Mouse (Mus musculus): ENCODE results near the gene Ap3d1. TPM values are rescaled to one million over a fixed set of nuclear protein-coding genes. Genes with fewer than 3 reads are reported as not detected.

Gene Ap3d1
- polyA plus RNA-seq, 1 experiment from 2014 or later: 77.4 TPM

- peak overlapping the region; percentile 87 for H3K4me2 ChIP-seq (ENCODE audit: low read length)
- 58% methylated on average over 10 of the region's 10 CpGs for WGBS
- no peaks in the 10 kb centered on the region for H3K9me3 ChIP-seq (ENCODE audit: control insufficient read depth, low read length)
- H3K4me3 ChIP-seq (ENCODE audit: low read depth, low read length): no peak overlapping the region
- peak overlapping the region; percentile 97 for H3K27ac ChIP-seq (ENCODE audit: low read depth)
- no peak for ATAC-seq (replicated peaks; ENCODE audit: low FRiP score, low TSS enrichment, low read depth)
- no peaks in the 10 kb centered on the region for H3K27me3 ChIP-seq (replicated peaks; ENCODE audit: control insufficient read depth, insufficient read depth, low read length)
- H3K36me3 ChIP-seq (ENCODE audit: control insufficient read depth, insufficient read depth, low read length): no peaks in the 10 kb centered on the region
- no peak for DNase-seq (ENCODE audit: low spot score)
- H3K4me1 ChIP-seq (replicated peaks; ENCODE audit: control insufficient read depth, insufficient read depth, low read length): peaks cover 36% of the 10 kb centered on the region
- no peak overlapping the region for H3K9ac ChIP-seq (ENCODE audit: low read length)
Measured at GRCm38 (mm10) chr10:80678601-80679377, 63.3 kb downstream of the Ap3d1 start.

- H3K9ac ChIP-seq (ENCODE audit: low read length): peak within 1 kb of the TSS; percentile 54
- DNase-seq (ENCODE audit: low spot score): peak; percentile 69
- H3K4me1 ChIP-seq (replicated peaks; ENCODE audit: control insufficient read depth, insufficient read depth, low read length): peaks cover 43% of the 10 kb centered on the region
- ATAC-seq (replicated peaks; ENCODE audit: low FRiP score, low TSS enrichment, low read depth): no peak
- H3K27ac ChIP-seq (ENCODE audit: low read depth): peak within 1 kb of the TSS; percentile 97
- H3K27me3 ChIP-seq (replicated peaks; ENCODE audit: control insufficient read depth, insufficient read depth, low read length): no peaks in the 10 kb centered on the region
- peak within 1 kb of the TSS; percentile 87 for H3K4me2 ChIP-seq (ENCODE audit: low read length)
- WGBS: 13% methylated on average over 8 of the region's 8 CpGs
- H3K4me3 ChIP-seq (ENCODE audit: low read depth, low read length): peak within 1 kb of the TSS; percentile 73
- no peaks in the 10 kb centered on the region for H3K9me3 ChIP-seq (ENCODE audit: control insufficient read depth, low read length)
- H3K36me3 ChIP-seq (ENCODE audit: control insufficient read depth, insufficient read depth, low read length): 0 out of 2 replicates have a peak, but pooled peaks cover 3% of the 10 kb centered on the region
Measured at GRCm38 (mm10) chr10:80677942-80678436, 64.1 kb downstream of the Ap3d1 start, which contains the start of gene Mknk2. Gene Mknk2 (minus strand): TSS chr10:80678112.

- WGBS: 29% methylated on average over 9 of the region's 9 CpGs
- H3K4me3 ChIP-seq (ENCODE audit: low read depth, low read length): peak overlapping the region; percentile 73
- peak overlapping the region; percentile 87 for H3K4me2 ChIP-seq (ENCODE audit: low read length)
- DNase-seq (ENCODE audit: low spot score) (no peak), ATAC-seq (replicated peaks; ENCODE audit: low FRiP score, low TSS enrichment, low read depth) (no peak)
- peak overlapping the region; percentile 97 for H3K27ac ChIP-seq (ENCODE audit: low read depth)
- H3K27me3 ChIP-seq (replicated peaks; ENCODE audit: control insufficient read depth, insufficient read depth, low read length): no peaks in the 10 kb centered on the region
- peaks cover 43% of the 10 kb centered on the region for H3K4me1 ChIP-seq (replicated peaks; ENCODE audit: control insufficient read depth, insufficient read depth, low read length)
- peak overlapping the region; percentile 54 for H3K9ac ChIP-seq (ENCODE audit: low read length)
- no peaks in the 10 kb centered on the region for H3K9me3 ChIP-seq (ENCODE audit: control insufficient read depth, low read length)
- H3K36me3 ChIP-seq (ENCODE audit: control insufficient read depth, insufficient read depth, low read length): peaks cover 10% of the 10 kb centered on the region; the same call in 1 of the 2 replicates
Measured at GRCm38 (mm10) chr10:80677128-80677875, 64.8 kb downstream of the Ap3d1 start.

GRCm38 (mm10) chr10:80676198-80676928 lies 65.7 kb downstream of the Ap3d1 start:
- under 1% methylated on average over 74 of the region's 78 CpGs for WGBS
- H3K9ac ChIP-seq (ENCODE audit: low read length): peak overlapping the region; percentile 91

GRCm38 (mm10) chr10:80675405-80676197 lies 66.5 kb downstream of the Ap3d1 start:
- 0 out of 2 replicates have a peak, but pooled peaks have one; percentile 2 for ATAC-seq (replicated peaks; ENCODE audit: low FRiP score, low TSS enrichment, low read depth)
- H3K4me3 ChIP-seq (ENCODE audit: low read depth, low read length): peak overlapping the region; percentile 73

More at GRCm38 (mm10) chr10:80676198-80676928, 65.7 kb downstream of the Ap3d1 start:
- Histone ChIP-seq H3K4me3 (ENCODE audit: low read depth, low read length) (peak overlapping the region; percentile 73), H3K4me2 (ENCODE audit: low read length) (peak overlapping the region; percentile 89), H3K27me3 (replicated peaks; ENCODE audit: control insufficient read depth, insufficient read depth, low read length) (no peaks in the 10 kb centered on the region), H3K27ac (ENCODE audit: low read depth) (peak overlapping the region; percentile 97), H3K4me1 (replicated peaks; ENCODE audit: control insufficient read depth, insufficient read depth, low read length) (peaks cover 43% of the 10 kb centered on the region), H3K36me3 (ENCODE audit: control insufficient read depth, insufficient read depth, low read length) (peaks cover 18% of the 10 kb centered on the region), H3K9me3 (ENCODE audit: control insufficient read depth, low read length) (no peaks in the 10 kb centered on the region)
- peak; percentile 89 for ATAC-seq (replicated peaks; ENCODE audit: low FRiP score, low TSS enrichment, low read depth)
- DNase-seq (ENCODE audit: low spot score): peak; percentile 98

GRCm38 (mm10) chr10:80674851-80675404 lies 67.1 kb downstream of the Ap3d1 start:
- Histone ChIP-seq H3K4me3 (ENCODE audit: low read depth, low read length) (peak overlapping the region; percentile 73), H3K9ac (ENCODE audit: low read length) (peak overlapping the region; percentile 91), H3K4me1 (replicated peaks; ENCODE audit: control insufficient read depth, insufficient read depth, low read length) (peaks cover 43% of the 10 kb centered on the region), H3K4me2 (ENCODE audit: low read length) (peak overlapping the region; percentile 89), H3K9me3 (ENCODE audit: control insufficient read depth, low read length) (no peaks in the 10 kb centered on the region), H3K36me3 (ENCODE audit: control insufficient read depth, insufficient read depth, low read length) (peaks cover 32% of the 10 kb centered on the region), H3K27ac (ENCODE audit: low read depth) (peak overlapping the region; percentile 52), H3K27me3 (replicated peaks; ENCODE audit: control insufficient read depth, insufficient read depth, low read length) (no peaks in the 10 kb centered on the region)
- DNase-seq (ENCODE audit: low spot score) (peak; percentile 67), ATAC-seq (replicated peaks; ENCODE audit: low FRiP score, low TSS enrichment, low read depth) (no peak)
- whole genome bisulfite sequencing: 12% methylated on average over 6 of the region's 6 CpGs

More at GRCm38 (mm10) chr10:80675405-80676197, 66.5 kb downstream of the Ap3d1 start:
- no peaks in the 10 kb centered on the region for H3K27me3 ChIP-seq (replicated peaks; ENCODE audit: control insufficient read depth, insufficient read depth, low read length)
- peak overlapping the region; percentile 66; the same call in 1 of the 2 replicates for H3K27ac ChIP-seq (ENCODE audit: low read depth)
- H3K4me1 ChIP-seq (replicated peaks; ENCODE audit: control insufficient read depth, insufficient read depth, low read length): peaks cover 43% of the 10 kb centered on the region
- H3K4me2 ChIP-seq (ENCODE audit: low read length): peak overlapping the region; percentile 89
- DNase-seq (ENCODE audit: low spot score): peak; percentile 72
- H3K36me3 ChIP-seq (ENCODE audit: control insufficient read depth, insufficient read depth, low read length): peaks cover 25% of the 10 kb centered on the region
- 0% methylated on average over 51 of the region's 54 CpGs for WGBS
- H3K9ac ChIP-seq (ENCODE audit: low read length): peak overlapping the region; percentile 91
- H3K9me3 ChIP-seq (ENCODE audit: control insufficient read depth, low read length): no peaks in the 10 kb centered on the region

GRCm38 (mm10) chr10:80674161-80674711 lies 67.8 kb downstream of the Ap3d1 start:
- no peak overlapping the region for H3K27ac ChIP-seq (ENCODE audit: low read depth)
- ATAC-seq (replicated peaks; ENCODE audit: low FRiP score, low TSS enrichment, low read depth) (no peak), DNase-seq (ENCODE audit: low spot score) (no peak)
- peak overlapping the region; percentile 91; the same call in 1 of the 2 replicates for H3K9ac ChIP-seq (ENCODE audit: low read length)
- WGBS: 54% methylated on average over 5 of the region's 5 CpGs
- H3K9me3 ChIP-seq (ENCODE audit: control insufficient read depth, low read length): no peaks in the 10 kb centered on the region
- peak overlapping the region; percentile 89 for H3K4me2 ChIP-seq (ENCODE audit: low read length)
- H3K4me3 ChIP-seq (ENCODE audit: low read depth, low read length): peak overlapping the region; percentile 73
- H3K36me3 ChIP-seq (ENCODE audit: control insufficient read depth, insufficient read depth, low read length): peaks cover 39% of the 10 kb centered on the region
- no peaks in the 10 kb centered on the region for H3K27me3 ChIP-seq (replicated peaks; ENCODE audit: control insufficient read depth, insufficient read depth, low read length)
- peaks cover 43% of the 10 kb centered on the region for H3K4me1 ChIP-seq (replicated peaks; ENCODE audit: control insufficient read depth, insufficient read depth, low read length)
